Mouse (Mus musculus): ENCODE results near the gene Krt12.
A peak's percentile ranks its signal among the peaks of the same experiment; 100 is the strongest.

Krt12 gene

DNA sequence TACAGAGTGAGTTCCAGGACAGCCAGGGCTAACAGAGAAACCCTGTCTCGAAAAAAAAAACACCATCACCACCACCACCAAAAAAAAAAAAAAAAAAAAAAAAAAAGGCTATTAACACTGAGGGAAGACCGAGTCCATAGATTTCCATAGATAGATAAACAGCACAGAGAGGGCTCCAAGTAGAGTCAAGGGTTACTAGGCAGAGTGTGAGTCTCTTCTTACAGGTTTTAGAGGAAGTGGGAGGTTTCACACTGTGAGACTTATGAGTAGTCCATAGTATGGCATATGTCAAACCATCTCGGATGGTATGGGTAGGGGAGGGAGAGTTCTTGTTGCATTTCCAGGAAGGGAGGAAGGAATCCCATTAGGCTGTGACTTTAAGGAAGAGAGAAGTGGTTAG lies 24.0 kb downstream of the Krt12 start:
- no peak for DNase-seq (ENCODE audit: low spot score)

DNA sequence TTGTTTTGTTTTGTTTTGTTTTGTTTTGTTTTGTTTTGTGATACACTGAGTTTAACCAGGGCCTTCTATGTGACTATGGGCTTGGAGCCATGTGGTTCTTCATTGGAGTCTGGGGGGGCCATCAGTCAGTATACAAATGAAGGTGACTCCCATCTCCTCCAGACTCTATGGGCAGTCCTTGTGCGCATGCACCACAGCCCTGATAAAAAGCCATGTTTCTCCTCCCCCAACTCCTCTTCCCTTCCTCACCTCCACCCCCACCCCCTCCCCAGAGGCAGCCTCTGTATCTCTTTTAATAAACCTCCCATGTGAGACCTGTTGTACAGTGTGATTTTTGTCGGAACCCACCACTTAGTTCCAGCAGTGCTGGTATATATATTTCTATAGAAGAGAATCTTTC lies 25.4 kb downstream of the Krt12 start:
- DNase-seq (ENCODE audit: low spot score), result no peak

GRCm38 (mm10) chr11:99396034-99396433 lies 26.0 kb downstream of the Krt12 start:
- DNase-seq (ENCODE audit: low spot score), result no peak

- no peak for DNase-seq (ENCODE audit: low spot score)
Observed at GRCm38 (mm10) chr11:99392492-99392891, 29.6 kb downstream of the Krt12 start.

- no peak for DNase-seq (ENCODE audit: low spot score)
Observed at GRCm38 (mm10) chr11:99391375-99391774, 30.7 kb downstream of the Krt12 start.

DNA sequence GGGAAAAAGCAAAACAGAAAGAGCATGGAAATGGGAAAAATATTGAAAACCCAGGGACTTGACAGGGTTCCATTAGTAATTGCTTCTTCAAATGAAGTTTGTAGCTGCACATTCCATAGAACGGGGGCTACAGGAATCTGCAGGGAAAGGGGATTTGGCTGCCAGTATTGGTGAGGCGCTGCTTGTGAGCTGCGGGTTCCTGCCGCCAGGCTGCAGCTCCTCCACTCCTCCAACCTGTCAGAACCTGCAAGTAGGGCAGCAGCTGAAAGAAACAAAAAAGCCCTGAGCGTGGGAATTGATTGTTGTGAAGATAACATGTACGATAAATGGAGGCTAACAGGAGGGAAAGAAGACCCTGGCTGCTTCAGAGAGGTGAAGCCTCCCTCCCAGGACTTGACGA lies 31.2 kb downstream of the Krt12 start:
- no peak for DNase-seq (ENCODE audit: low spot score)

DNA sequence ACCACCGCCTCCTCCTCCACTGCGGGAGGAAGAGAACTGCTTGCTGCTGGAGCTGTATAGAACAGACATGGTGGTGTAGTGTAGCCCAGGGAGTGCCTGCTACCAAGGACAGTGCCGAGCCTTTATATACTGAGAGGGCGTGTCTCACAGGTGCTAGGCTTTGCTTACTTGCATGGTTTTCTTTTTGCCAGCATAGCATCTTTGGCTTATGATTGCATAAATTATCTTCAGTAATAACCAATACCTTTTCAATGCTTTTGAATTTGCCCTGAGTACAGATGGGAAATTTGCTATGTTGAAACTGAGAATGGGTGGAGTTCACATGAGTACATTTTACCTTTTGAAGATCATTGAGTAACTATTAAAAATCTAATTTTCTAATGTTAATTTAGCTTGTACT lies 32.8 kb downstream of the Krt12 start, which contains the start of gene Krt10:
Gene Krt10 (minus strand): TSS at position 101 of the 400 bp plus-strand sequence.
- DNase-seq (ENCODE audit: low spot score), result no peak

- no peak for DNase-seq (ENCODE audit: low spot score)
Observed at GRCm38 (mm10) chr11:99388661-99389060, 33.4 kb downstream of the Krt12 start.

DNA sequence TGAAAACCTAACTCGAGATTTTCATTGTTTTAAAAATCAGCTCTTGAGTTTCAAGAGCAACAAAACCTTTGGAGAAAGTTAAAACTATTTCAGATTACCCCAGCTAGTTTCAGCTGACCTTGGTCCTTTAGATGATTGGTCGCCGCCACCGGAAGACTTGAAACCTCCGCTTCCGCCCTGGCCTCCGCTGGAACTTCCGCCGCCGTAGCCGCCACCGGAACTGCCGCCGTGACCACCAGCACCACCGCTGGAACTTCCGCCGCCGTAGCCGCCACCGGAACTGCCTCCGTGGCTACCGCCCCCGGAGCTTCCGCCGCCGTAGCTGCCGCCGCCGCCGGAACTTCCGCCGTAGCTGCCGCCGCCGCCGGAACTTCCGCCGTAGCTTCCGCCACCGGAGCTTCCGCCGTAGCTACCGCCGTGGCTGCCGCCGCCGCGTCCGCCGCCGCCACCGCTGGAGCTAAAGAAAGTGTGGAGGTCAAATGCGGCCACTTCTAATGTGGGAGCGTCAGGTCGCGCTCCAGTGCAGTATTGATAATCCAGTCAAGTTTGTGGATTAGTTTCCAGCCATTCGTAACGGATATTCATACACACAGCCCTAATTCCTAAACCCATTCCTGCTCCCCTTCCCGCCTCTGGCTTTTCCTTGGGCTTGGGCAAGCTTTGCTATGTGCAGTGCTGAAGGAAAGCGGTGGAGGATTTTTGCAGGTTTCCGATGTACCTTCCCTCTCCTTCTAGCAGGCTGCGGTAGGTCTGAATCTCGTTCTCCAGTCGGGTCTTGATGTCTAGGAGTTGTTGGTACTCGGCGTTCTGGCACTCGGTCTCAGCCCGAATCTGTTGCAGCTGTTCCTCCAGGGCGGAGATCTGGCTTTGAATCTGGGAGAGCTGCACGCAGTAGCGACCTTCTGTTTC lies 36.0 kb downstream of the Krt12 start:
- DNase-seq (ENCODE audit: low spot score), result peak; percentile 87

DNA sequence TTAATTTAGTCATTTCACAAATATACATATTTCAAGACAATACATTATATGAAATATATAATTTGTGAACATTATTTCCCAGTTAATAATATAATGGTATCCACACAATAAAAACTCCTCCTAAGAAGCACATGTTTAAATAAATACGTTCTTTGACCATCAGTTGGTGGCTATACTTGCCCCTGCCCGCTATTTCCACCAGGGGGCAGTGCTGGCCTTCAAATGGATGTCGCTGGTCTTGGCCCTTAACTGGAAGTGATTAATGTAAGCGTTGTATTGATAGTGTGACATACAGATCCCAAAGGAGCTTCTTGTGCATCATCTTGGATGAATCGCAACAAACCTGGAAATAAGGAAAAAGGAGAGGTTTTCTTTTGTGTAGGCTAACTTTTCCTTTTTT lies 42.5 kb downstream of the Krt12 start:
- peak; percentile 87 for DNase-seq (ENCODE audit: low spot score)

GRCm38 (mm10) chr11:99374803-99375202 lies 47.3 kb downstream of the Krt12 start, which contains the start of gene Krt28:
TSS of gene Krt28 (minus strand) at chr11:99374903.
- DNase-seq (ENCODE audit: low spot score), result no peak

GRCm38 (mm10) chr11:99369853-99370451 lies 52.1 kb downstream of the Krt12 start:
- no peak for DNase-seq (ENCODE audit: low spot score)

- peak; percentile 15 for DNase-seq (ENCODE audit: low spot score)
Observed at GRCm38 (mm10) chr11:99369229-99369628, 52.8 kb downstream of the Krt12 start.

GRCm38 (mm10) chr11:99366791-99367190 lies 55.3 kb downstream of the Krt12 start:
- peak; percentile 16 for DNase-seq (ENCODE audit: low spot score)

Measured in adipocyte (in vitro differentiated cells).